Mouse (Mus musculus) adrenal gland, adult 18-20 months (tissue): ENCODE data around the gene Tbxas1. TPM values are rescaled to one million over a fixed set of nuclear protein-coding genes. Genes with fewer than 3 reads are reported as not detected.

Experiments
- DNase-seq, 2 experiments: peaks; one replicate each; pipeline ENCODE4 v3.0.0; 2021 to 2022; ENCODE audit warnings: low spot score in 2 of 2
- total RNA-seq, 2 experiments: library from RNA; stranded (reverse); gene quantifications; 1 replicate in 1 of 2; 2 replicates in 1 of 2; pipeline ENCODE4 v1.2.3; 2021

The Tbxas1 gene
- total RNA-seq, 2 experiments from 2014 or later, result 6.4 to 6.6 TPM

DNA sequence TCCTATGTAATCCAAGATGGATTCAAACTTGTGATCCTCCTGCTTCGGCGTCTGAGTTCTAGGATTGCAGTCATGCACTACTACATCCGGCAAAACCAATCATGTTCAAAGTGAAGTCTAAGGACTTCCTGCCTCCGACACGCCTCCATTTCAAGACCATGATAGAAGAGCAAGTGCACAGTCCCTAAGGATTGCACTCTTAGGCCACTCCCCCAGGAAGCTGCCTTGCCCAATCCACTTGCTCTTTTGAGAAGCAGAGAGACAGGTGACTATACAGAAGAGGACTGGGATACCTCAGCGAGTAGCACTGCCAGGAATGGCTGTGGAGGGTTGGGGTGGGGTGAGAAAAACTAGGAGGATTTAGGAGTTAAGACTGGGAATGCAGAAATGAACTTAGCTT is 14.0 kb downstream of the Tbxas1 start:
- DNase-seq, result no peak

DNA sequence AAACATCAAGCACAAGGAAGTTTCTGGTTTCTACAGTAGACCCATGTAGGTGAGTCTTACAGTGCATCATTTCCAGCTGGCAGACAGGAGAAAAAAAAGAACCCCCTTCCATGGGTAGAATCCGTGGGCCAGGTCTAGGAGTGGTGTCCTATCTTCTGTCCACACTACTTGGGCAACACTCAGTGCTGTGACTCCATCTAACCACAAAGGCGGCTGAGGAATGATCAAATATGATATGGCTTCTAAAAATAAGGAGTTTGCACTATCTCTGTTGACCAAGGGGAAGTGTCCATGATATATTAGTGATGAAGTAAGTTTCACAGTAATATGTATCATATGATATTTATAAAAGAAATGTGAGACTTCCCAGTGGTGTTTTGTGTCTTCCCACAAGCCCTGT is 16.8 kb downstream of the Tbxas1 start:
- no peak for DNase-seq

DNA sequence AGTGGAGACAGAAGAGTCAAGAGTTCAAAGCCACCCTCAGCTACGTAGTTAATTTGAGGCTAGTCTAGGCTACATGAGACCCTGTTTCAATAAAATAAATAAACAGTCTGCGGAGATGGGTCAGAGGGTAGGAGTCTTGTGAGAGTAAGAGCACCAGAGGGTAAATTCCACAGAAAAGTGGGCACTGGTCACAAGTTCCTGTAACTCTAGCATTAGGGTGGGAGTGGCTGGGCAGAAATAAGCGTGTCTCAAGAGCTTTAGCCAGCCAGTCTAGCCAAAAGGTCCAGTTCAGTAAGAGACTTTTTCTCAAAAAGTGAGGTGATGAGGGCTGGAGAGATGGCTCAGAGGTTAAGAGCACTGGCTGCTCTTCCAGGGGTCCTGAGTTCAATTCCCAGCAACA is 18.4 kb downstream of the Tbxas1 start:
- DNase-seq, result no peak

DNA sequence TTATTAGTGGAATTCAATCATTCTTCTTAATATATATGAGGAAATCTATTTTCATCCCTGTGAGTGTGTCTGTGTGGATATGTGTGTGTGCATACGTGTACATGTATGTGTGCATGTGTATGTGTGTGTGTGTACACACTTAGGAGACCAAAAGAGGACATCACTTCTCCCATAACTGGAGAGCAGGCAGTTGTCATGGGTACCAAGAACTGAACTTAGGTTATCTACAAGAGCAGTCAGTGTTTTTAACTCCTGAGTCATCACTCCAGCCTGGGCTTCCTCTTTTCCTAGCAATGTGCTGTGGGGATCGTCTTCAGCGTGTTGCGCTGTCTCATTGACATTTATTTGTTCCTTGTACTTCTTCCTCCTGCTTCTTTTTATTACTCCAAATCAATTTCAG is 24.9 kb downstream of the Tbxas1 start:
- no peak for DNase-seq

DNA sequence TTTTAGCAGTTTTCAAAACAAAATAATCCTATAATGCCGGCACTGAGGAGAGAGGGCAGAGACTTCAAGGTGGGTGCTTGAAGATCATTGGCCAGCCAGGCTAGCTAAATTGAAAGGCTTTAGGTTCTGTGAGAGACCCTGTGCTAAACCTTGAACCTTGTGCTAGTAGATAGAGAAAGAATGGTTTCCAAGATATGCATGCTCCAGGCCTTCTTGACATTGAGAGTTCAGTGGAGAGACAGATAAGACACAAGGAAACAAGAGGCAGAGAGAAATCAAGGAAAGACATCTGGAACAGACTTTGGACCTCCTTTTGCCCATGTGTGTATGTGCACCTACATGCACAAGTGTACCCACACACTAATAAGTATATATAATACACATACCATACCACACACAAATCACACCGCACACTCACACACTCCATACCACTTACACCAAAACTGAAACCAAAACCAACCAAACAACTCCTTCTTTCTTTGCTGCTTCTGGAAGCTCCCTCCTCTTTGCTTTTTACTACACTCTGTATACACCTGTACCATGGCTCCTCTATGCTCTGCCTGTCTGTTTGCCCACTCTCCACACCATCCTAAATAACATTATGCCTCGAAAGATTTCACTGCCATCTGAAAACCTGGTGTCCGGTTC is 25.4 kb downstream of the Tbxas1 start:
- no peak for DNase-seq

DNA sequence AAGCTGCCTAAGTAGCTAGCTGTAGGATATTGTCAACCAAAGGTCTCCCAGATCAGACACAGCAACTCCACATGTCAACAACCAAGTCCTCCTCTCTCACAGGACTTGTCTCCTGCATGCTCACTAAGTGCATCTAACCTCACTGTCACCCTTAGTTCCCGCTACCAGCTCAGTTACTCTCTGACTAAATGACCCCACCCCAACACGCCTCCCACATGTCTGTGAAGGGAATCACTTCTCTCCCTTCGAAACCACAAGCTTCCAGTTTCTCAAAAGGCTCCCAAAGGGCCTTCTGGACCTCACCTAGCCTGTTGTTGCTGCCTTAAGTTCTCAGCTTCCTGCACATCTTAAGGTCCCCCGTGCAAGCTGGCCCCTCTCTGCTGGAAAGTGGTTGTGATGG is 25.9 kb downstream of the Tbxas1 start:
- DNase-seq, result no peak

DNA sequence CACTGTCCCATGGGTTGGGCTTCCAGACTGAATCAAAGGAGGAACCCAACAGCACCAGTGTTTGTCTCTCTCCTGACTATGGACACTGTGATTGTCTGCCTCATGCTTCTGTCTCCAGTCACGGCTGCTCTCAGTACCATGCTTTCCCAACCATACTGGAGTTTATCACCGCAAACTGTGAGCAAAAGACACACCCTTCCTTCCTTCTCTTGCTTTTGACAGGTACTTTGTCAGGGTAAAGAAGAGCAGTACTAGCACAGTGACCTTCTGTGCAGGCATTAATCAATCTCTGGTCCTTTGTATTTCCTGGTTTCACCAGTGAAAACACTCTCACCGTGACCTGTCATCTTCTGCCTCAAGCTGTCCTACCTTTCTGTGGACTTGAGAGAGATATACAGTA is 26.4 kb downstream of the Tbxas1 start:
- DNase-seq, result no peak

DNA sequence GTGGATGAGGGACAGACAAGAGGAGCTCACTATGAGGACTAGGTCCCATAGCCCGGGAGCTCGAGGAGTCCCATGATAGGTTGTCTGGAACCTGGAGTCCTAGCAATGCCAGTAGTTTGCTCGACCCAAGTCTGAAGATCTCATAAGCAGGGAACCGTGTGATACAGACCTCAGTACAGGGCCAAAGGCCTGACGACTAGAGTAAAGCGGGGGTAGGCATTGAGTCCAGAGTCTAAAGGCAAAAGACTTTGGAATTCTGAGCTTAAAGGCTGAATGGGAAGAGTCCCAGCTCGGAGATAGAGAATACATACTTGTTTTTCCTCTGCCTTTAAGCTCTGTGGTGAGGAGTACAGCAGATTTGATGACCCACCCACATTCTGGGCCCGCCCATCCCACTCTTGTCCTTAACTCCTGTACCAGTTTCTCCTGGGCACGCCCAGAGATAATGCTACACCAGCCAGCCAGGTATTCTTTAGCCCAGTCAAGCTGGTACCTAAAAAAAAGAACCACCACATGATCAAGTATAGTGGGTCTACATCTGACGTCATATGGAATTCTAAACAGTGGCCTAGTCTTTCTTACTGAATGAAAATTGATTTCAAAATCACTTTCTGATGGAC is 27.7 kb downstream of the Tbxas1 start:
- no peak for DNase-seq

DNA sequence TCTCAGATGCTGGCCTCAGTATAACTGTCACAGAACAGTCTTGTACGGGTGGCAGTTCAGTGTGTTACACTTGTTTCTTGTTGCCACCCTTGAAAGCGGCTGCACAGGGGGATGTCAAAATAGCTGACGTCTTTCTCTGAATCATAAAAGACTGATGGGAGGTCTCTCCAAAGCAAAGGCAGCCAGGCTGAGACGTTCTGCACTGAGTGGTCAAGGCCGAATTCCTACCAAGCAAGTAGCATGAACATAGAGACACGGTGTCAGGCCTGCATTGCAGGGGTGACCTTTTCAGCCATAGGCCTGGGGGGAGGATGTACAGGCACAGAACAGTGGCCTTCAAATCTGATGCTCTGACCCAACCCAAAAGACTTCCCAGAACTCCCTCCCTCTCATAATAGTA is 30.8 kb downstream of the Tbxas1 start:
- DNase-seq, result peak in 1 of 2 experiments; percentile 31

DNA sequence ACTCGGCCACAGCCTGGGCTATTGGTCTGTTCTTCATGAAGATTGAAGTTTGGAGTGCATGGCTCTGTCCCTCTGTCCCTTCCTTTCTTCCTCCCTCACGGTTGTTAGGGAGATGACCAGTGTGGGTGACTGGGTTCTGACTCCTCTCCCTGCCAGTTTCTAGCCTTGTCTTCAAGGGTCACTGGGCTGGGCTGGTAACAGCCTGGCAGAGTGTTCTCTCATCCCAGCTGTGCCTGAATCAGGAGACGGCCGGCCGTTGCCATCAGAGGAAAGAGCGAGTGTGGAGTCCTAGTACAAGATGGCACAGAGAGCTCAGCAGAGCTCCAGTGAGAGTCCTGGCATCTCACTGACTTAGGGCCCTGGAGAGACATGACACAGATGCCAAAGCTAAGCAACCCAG is 33.2 kb downstream of the Tbxas1 start:
- DNase-seq, result no peak

DNA sequence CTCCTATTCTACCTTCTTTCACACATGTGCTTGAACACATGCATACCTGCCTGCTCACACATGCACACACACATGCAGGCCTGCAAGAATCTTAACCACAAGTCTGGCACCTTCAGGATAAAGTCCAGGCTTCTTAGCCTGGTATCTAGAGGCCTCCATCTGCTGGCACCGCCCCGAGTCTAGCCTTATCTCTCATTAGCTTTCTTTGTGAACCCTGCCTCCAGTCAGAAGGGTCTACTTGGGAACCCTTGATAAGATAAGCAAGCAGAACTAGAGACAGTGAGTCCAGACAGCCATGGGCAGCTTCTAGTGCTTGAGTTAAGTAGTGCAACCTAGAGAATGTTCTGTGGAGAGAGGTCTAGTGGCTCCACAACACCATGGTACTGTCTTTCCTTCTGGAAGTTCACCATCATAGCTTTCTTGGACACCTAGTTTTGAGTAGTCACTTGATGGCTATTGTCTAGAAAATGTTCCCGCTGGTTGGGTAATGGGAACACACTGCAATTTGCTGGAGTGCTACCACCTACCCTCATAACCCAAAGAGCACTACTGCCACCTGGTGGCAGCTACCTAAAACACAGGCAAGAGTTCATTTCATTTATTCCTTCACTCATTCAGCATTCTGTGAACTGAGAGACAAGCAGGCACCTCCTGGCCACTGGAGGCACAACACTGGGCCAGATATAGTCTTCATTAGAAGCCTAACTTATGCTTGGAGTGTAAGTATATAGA is 35.8 kb downstream of the Tbxas1 start:
- peak; percentile 77 to 78 for DNase-seq

DNA sequence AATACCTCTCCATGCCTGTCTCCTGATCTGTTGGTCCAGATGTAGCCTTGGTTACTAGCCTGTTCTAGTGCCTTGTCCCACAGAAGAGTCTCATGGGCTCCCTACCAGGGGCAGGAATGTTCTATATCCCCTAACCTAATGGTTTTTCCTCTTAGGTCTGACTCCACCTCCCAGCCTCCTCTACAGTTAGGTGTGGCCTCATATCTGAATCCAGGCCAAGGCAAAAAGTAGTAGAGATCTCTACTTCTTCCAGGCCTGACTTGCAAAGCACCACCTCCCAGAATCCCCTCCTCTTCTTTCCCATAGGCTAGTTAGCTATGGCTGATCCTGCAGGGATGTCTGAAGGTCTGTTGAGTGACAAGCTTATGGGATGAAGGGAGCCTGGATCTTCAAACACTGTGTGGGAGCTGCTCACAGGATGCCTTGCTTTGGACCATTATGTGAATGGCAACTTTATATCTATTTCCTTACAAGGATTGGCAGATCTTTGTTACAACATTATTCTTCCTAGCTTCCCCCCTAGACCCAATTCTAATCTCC is 37.0 kb downstream of the Tbxas1 start:
- no peak for DNase-seq

DNA sequence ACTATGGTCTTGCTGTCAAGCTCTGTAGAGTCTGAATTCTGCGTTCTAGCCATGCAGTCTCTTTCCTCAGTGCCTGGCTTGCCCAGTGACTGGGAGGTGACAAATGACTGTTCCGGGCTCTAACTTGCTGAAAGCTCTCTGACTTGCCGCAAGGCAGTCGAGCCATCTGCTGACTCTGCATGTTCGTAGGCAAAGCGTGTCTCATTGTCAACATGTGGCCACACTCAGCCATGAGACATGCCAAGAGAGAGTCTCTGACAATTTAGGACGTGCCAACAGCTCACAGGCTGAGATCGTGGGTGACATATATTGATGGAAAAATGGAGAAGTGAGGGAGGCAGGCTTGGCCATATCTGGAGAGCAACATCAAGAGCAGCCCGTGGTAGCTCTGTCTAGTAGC is 37.6 kb downstream of the Tbxas1 start:
- no peak for DNase-seq

DNA sequence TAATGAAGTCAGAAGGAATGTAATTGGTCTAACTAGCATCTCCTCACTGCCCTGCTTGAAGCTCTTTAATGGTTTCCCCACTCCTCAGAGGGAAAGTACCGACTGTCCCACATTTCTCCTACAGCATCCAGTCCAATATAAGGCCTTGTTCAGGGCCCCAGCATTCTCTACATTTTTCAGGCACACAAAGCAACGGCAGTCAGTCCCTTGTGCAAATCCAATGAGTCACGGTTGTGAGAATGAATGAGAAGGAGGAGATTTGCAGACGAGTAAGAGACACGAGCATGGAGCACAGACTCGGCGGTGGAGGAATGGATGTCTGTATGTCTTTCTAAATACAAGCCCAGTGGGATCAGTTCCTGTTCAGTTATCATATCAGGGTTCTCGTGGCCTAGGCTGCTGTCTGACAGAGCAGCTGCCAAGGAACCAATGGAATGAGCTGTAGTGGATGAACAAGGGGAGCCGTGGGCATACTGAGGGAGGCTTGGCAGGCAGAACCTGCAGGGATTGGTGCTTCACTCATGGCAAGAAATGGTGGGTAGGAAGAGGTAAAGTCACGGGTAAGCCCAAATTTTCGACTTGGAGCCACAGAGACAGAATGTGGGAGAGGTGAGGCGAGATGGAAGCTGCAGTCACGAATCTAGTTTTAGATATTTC is 38.3 kb downstream of the Tbxas1 start:
- DNase-seq, result no peak

DNA sequence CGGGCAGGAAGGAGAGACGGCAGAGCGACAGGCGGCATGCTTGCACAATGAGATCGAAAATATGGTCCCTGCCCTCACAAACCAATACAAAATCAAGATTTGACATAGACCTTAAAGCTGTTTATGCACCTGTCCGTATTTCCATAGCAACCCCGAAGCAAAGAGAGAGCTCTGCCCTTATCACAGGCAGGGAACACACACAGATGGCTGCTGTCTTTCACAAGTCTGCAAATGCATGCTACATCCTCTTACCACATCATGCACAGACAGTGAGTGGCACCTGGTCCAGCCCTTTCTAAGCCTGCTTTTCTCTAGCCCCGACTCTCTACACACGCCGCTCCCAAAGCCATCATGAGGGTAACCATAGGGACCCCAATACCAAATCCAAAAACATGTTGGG is 39.0 kb downstream of the Tbxas1 start:
- DNase-seq, result no peak

DNA sequence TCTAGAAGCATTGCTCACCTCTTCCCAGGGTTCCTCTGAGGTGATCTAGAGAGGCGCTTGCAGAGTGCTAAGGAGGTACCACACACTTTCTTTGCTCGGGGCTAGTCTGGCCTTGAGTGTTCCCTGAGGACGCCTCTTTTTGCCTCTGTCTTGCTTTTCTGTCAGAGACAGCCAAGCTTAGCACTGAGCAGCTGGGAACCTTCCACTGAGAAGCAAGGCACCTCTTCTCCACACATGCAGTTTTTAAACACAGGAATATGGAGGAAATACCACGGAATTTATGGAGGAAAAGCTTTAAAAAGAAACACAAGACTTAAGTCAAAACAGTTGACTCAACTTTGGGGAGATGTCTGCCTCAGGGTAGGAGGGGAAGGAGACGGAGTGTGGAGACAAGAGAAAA is 40.6 kb downstream of the Tbxas1 start:
- no peak for DNase-seq

DNA sequence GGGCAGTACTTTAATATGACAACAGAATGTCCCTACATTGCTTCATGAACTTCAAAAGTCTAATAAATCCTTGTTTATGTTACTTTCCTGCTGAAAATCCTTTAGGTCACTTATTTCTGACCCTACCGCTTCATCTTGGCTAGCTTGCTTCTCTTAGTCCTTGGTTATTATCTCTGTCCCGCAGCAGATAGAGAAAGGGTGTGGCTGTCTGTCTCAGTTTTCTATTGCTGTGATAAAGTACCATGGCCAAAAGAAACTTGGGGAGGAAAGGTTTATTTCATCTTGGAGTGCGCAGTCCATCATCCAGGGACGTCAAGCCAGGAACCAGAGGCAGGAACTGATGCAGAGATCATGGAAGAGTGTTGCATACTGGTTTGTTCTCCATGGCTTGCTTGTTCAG is 41.4 kb downstream of the Tbxas1 start:
- DNase-seq, result no peak

DNA sequence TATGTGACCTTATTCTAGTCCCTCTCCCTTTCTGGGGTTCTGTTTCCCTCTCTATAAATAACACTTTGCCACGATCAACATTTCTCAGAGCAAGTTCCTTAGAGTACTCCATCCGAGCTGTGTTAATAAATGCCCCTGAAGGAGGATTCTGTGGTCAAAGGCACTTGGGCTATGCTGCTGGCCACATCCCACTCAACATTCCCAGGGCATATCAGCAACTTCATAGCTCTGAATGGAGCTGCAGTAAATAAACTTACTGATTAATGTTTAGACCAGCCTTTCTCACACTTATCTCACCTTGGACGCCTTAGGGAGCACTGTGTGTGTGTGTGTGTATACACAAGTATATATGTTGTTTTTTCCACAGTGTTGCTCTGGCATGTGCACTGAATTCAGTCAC is 42.2 kb downstream of the Tbxas1 start:
- DNase-seq, result no peak

DNA sequence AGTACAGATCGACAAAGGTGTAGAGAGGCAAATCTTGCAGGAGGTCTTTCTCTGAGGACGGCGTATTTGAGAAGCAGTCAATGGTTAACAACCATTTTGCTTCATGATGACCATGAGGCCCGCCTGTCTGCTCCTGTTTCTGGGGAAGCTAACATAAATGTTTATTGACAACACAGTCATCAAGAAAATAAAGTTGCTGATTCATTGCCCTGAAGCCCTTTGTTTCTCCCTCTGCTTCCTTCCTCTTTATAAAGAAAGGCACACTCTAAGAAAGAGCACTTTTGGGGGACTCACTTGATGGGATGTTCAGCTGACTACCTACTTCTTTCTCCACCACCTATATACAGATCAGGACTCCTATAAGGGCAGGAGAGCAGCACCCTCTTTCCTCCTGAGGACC is 43.5 kb downstream of the Tbxas1 start:
- DNase-seq, result no peak

DNA sequence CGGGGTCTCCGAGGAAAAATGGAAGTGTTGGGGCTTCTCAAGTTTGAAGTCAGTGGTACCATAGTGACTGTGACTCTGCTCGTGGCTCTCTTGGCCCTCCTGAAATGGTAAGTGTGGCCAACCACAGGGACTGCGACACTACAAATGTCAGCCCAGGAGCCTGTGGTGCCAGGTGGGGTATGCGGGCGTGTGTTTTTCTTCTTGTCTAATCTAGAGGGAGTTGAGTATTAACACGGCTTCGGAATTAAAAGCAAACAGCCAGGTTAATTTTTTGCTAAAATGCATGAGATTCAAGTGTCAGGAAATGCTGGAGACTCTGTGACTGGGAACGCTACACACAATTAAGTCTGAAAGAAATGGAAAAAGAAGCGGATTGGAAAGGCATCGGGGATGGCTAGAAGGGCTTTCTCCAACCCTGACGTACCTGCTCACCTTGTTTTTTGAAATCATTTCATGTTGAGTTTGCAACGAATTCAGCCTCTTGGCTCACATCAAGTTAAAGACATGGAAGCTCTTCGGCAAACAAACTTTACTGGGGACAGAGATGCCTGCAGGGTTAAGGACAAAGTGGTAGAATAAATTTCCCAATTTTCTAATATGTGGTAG is 44.0 kb downstream of the Tbxas1 start:
- DNase-seq, result no peak

DNA sequence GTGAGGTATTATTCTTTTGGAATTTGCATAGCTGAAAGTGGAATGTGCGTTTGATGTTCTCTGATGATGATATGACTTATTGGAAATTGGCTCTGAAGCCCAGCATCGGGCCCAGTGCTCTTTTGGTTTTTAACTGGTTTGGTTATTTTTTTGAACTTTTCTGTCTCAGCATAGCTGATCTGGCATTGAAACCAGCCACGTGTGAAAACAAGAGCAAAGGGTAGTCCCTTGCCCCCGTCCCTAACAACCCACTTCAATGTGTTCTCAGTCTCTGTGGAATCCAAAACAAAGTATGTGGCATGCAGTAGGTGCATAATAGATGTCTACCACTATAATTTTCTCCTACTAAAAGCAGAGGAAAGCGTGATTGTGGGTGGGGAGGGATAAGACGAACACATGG is 44.9 kb downstream of the Tbxas1 start:
- DNase-seq, result no peak
